Mouse (Mus musculus) adrenal gland (tissue): ENCODE data around the gene Gm10666.
"Not testable (repeated sequence)": the region's sequence is repeated elsewhere in the genome, so short reads cannot be mapped to it uniquely, and the experiment has no call there.

ENCODE experiments used
- intact Hi-C: fragments of 180-260 bp; cut with DNase I; formaldehyde crosslinking; loops from one replicate; pipeline ENCODE4 v1.15.1; 2025
- long read RNA-seq, 2 experiments: library from polyadenylated mRNA; unstranded; transcript quantifications; one replicate each; pipeline ENCODE4 v2.0.0; 2020; ENCODE audit warnings: borderline replicate concordance in 1 of 2; ENCODE audit not compliant: insufficient replicate concordance in 1 of 2

Gene Gm10666
- long read RNA-seq, experiment 1 = 0 reads
- long read RNA-seq, experiment 2 = 0 reads

DNA sequence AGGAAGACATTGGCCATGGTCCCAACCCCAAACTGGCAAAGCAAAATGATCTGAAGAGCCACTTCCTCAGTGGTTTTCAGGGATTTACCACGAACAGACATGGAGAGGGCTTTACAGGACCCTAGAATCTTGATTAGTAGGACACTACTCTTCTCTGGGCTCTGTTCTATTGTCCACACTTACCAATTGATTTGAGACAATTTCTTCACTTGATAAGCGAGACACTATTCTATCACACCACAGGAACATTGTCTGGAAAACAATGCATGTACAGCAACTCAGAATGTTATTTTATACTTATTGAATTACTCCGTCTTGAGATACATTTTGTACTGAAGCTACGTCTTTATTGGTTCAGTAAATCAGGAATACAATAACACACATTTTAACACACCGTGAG lies at the start of gene Gm10666:
Gene Gm10666 (minus strand): TSS at position 101 of the 400 bp plus-strand sequence.
- intact Hi-C loops = not testable (repeated sequence)

DNA sequence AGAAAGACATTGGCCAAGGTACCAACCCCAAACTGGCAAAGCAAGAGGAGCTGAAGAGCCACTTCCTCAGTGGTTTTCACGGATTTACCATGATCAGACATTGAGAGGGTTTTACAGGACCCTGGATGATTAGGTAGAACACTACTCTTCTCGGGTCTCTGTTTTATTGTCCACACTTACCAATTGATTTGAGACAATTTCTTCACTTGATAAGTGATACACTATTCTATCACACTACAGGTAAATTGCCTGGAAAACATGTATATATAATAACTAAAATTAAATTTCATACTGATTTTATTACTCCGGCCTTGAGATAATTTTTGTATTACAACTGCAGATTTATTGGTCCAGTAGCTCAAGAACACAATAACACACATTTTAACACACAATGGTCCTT lies 29.4 kb upstream of the Gm10666 start, which contains the start of gene Vmn1r142:
Gene Vmn1r142 (minus strand): TSS at position 101 of the 400 bp plus-strand sequence.
- intact Hi-C loops = not testable (repeated sequence)

DNA sequence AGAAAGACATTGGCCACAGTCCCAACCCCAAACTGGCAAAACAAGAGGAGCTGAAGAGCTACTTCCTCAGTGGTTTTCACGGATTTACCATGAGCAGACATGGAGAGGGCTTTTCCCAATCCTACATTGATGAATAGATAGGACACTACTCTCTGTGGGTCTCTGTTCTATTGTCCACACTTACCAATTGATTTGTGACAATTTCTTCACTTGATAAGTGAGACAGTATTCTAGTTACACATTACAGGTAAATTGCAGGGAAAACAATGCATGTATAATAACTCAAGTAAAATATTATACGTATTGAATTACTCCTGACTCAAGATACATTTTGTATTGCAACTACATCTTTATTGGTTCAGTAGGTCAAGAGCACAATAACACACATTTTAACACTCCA lies 16.4 kb downstream of the Gm10666 start, which contains the start of gene Gm16451:
Gene Gm16451 (minus strand): TSS at position 101 of the 400 bp plus-strand sequence.
- intact Hi-C loops = not testable (repeated sequence)
